Mouse (Mus musculus): Measurements from ENCODE around the gene Cfap69. TPM values are rescaled to one million over a fixed set of nuclear protein-coding genes. Genes with fewer than 3 reads are reported as not detected.
A peak's percentile ranks its signal among the peaks of the same experiment; 100 is the strongest.

The Cfap69 gene
- polyA plus RNA-seq, 1 experiment, result 4.3 TPM

DNA sequence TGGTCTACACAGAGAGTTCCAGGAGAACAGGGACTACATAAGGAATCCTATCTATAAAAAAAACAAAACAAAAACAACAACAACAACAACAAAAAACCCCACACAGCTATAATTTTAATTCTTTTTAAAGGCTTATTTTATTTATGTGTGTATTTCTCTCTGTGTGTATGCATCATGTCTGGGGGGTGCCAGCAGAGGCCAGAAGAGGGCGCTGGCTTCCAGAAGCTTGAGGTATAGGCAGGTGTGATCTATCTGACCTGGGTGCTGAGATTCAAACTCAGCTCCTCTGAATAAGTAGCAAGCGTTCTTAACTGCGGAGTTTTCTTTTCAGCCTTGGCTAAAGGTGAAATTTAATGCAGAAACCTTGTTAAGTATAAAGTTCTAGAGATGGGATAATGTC lies 76.4 kb downstream of the Cfap69 start:
- no peak overlapping the region for H3K4me3 ChIP-seq (ENCODE audit: insufficient read depth, poor library complexity, severe bottlenecking)
- TF ChIP-seq MAX (IDR thresholded peaks at IDR 0.05) (no peak), MYOG (IDR thresholded peaks at IDR 0.05; ENCODE audit: control insufficient read depth, extremely low read depth, insufficient read length) (no peak), MYOD1 (IDR thresholded peaks at IDR 0.05; ENCODE audit: control insufficient read depth, insufficient read length, low read depth) (no peak), CEBPB (IDR thresholded peaks at IDR 0.05; ENCODE audit: low read depth) (no peak), FOSL1 (IDR thresholded peaks at IDR 0.05; ENCODE audit: insufficient read depth, low read length, poor library complexity, severe bottlenecking) (no peak), CTCF (IDR thresholded peaks at IDR 0.05; ENCODE audit: control insufficient read depth, insufficient read depth, insufficient read length) (no peak), USF1 (IDR thresholded peaks at IDR 0.05; ENCODE audit: low read depth) (no peak)
- no peaks in the 10 kb centered on the region for H3K79me3 ChIP-seq (ENCODE audit: low read depth)
- peaks cover 8% of the 10 kb centered on the region for H3K36me3 ChIP-seq (ENCODE audit: control insufficient read depth, insufficient read depth)
- H3ac ChIP-seq (ENCODE audit: control insufficient read depth, insufficient read length, low read depth), result no peak overlapping the region
- H3K27me3 ChIP-seq (ENCODE audit: control insufficient read depth, insufficient read depth, insufficient read length), result no peaks in the 10 kb centered on the region
- no peaks in the 10 kb centered on the region for H3K79me2 ChIP-seq (ENCODE audit: control insufficient read depth, insufficient read depth)

DNA sequence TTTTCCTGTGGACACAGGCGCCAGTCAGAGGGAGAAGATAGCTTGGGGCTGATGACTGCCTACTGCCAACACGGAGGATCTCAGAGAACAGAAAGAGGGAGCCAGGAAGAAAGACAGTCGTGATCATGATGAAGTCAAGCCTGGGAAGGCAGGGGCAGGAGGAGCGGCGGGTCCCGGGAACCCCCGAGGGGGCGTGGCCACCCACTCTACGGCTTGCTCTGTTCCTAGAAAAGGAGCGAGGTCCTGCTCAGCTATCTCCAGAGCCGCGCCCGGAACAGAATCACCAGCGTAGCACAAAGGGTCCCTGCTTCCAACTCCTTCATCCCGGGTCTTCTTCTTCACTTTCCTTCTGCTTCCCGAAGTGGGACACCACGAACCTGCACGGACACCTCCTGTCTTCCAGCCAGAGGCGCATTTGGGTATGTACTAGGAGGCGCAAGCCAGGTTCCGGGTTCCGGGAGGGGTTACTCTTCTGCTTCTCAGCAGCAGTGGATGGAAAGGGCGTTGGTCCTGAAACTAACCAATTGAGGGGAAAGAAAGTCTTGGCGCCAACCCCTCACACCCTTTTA lies 90.2 kb downstream of the Cfap69 start, which contains the start of gene Gm8773:
Gene Gm8773 (plus strand): TSS at position 51 of the 569 bp plus-strand sequence.
- Histone ChIP-seq H3ac (ENCODE audit: control insufficient read depth, insufficient read length, low read depth) (peak within 1 kb of the TSS; percentile 60), H3K27me3 (ENCODE audit: control insufficient read depth, insufficient read depth, insufficient read length) (no peaks in the 10 kb centered on the region), H3K4me3 (ENCODE audit: insufficient read depth, poor library complexity, severe bottlenecking) (peak within 1 kb of the TSS; percentile 41), H3K36me3 (ENCODE audit: control insufficient read depth, insufficient read depth) (no peaks in the 10 kb centered on the region), H3K79me2 (ENCODE audit: control insufficient read depth, insufficient read depth) (no peaks in the 10 kb centered on the region), H3K79me3 (ENCODE audit: low read depth) (no peaks in the 10 kb centered on the region)
- no peak for TF ChIP-seq CTCF (IDR thresholded peaks at IDR 0.05; ENCODE audit: control insufficient read depth, insufficient read depth, insufficient read length)
- no peak for TF ChIP-seq USF1 (IDR thresholded peaks at IDR 0.05; ENCODE audit: low read depth)
- TF ChIP-seq MAX (IDR thresholded peaks at IDR 0.05), result no peak
- TF ChIP-seq MYOD1 (IDR thresholded peaks at IDR 0.05; ENCODE audit: control insufficient read depth, insufficient read length, low read depth), result no peak
- TF ChIP-seq CEBPB (IDR thresholded peaks at IDR 0.05; ENCODE audit: low read depth), result no peak
- TF ChIP-seq FOSL1 (IDR thresholded peaks at IDR 0.05; ENCODE audit: insufficient read depth, low read length, poor library complexity, severe bottlenecking), result no peak
- no peak for TF ChIP-seq MYOG (IDR thresholded peaks at IDR 0.05; ENCODE audit: control insufficient read depth, extremely low read depth, insufficient read length)

DNA sequence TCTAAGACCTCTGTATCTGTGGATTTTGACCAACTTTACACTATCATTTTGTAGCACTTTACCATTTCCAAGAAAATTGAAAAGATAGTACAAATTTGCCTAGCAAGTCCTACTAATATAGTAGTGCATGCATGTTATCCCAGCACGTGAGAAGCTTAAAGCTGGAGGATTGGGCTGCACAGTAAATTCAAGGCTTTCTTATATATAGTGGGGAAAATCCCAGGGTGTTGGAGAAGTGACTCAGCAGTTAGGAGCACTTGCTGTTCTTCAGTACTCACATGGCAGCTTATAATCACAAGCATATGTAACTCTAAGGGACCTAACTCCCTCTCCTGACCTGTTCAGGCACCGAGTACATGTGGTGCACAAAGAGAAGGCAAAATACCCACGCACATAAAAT lies 101.6 kb downstream of the Cfap69 start:
- Histone ChIP-seq H3K36me3 (ENCODE audit: control insufficient read depth, insufficient read depth) (no peaks in the 10 kb centered on the region), H3K79me2 (ENCODE audit: control insufficient read depth, insufficient read depth) (peaks cover 19% of the 10 kb centered on the region), H3K27me3 (ENCODE audit: control insufficient read depth, insufficient read depth, insufficient read length) (no peaks in the 10 kb centered on the region), H3ac (ENCODE audit: control insufficient read depth, insufficient read length, low read depth) (no peak overlapping the region), H3K4me3 (ENCODE audit: insufficient read depth, poor library complexity, severe bottlenecking) (no peak overlapping the region), H3K79me3 (ENCODE audit: low read depth) (peaks cover 16% of the 10 kb centered on the region)
- TF ChIP-seq MYOD1 (IDR thresholded peaks at IDR 0.05; ENCODE audit: control insufficient read depth, insufficient read length, low read depth) (no peak), CTCF (IDR thresholded peaks at IDR 0.05; ENCODE audit: control insufficient read depth, insufficient read depth, insufficient read length) (no peak), USF1 (IDR thresholded peaks at IDR 0.05; ENCODE audit: low read depth) (no peak), MAX (IDR thresholded peaks at IDR 0.05) (no peak), FOSL1 (IDR thresholded peaks at IDR 0.05; ENCODE audit: insufficient read depth, low read length, poor library complexity, severe bottlenecking) (no peak), CEBPB (IDR thresholded peaks at IDR 0.05; ENCODE audit: low read depth) (no peak), MYOG (IDR thresholded peaks at IDR 0.05; ENCODE audit: control insufficient read depth, extremely low read depth, insufficient read length) (no peak)

DNA sequence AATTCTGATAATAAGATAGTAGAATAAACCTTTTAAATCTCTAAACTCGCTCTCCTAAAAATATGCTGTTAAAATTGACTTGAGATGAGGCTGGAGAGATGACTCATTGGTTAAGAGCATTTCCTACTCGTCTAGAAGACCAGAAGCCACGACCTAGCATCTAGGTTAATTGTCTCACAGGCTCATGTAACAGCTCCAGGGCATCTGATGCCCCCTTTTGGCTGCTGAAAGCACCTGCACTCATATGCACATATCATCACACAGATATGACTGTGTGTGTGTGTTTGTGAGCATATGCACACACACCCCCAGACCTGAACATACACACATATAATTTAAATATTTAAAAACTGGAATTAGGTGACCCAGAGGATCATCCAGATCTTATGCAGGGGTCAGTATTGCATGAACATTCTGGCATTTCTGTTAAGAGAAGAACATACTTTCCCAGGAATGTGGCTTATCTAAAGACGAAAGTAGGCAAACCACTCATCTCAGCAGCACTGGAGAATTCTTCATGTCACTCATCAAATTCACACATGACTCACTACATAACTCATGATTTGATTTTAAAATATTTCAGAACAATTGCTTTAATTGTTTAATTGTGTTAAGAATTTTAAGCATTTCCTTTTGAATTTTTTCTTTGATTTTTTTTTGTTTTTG lies 102.9 kb downstream of the Cfap69 start:
- no peaks in the 10 kb centered on the region for H3K27me3 ChIP-seq (ENCODE audit: control insufficient read depth, insufficient read depth, insufficient read length)
- TF ChIP-seq MYOD1 (IDR thresholded peaks at IDR 0.05; ENCODE audit: control insufficient read depth, insufficient read length, low read depth) (no peak), MAX (IDR thresholded peaks at IDR 0.05) (no peak), MYOG (IDR thresholded peaks at IDR 0.05; ENCODE audit: control insufficient read depth, extremely low read depth, insufficient read length) (no peak), FOSL1 (IDR thresholded peaks at IDR 0.05; ENCODE audit: insufficient read depth, low read length, poor library complexity, severe bottlenecking) (no peak), CTCF (IDR thresholded peaks at IDR 0.05; ENCODE audit: control insufficient read depth, insufficient read depth, insufficient read length) (no peak), USF1 (IDR thresholded peaks at IDR 0.05; ENCODE audit: low read depth) (no peak), CEBPB (IDR thresholded peaks at IDR 0.05; ENCODE audit: low read depth) (no peak)
- H3ac ChIP-seq (ENCODE audit: control insufficient read depth, insufficient read length, low read depth), result no peak overlapping the region
- H3K4me3 ChIP-seq (ENCODE audit: insufficient read depth, poor library complexity, severe bottlenecking), result no peak overlapping the region
- H3K36me3 ChIP-seq (ENCODE audit: control insufficient read depth, insufficient read depth), result no peaks in the 10 kb centered on the region
- peaks cover 19% of the 10 kb centered on the region for H3K79me3 ChIP-seq (ENCODE audit: low read depth)
- peaks cover 22% of the 10 kb centered on the region for H3K79me2 ChIP-seq (ENCODE audit: control insufficient read depth, insufficient read depth)

DNA sequence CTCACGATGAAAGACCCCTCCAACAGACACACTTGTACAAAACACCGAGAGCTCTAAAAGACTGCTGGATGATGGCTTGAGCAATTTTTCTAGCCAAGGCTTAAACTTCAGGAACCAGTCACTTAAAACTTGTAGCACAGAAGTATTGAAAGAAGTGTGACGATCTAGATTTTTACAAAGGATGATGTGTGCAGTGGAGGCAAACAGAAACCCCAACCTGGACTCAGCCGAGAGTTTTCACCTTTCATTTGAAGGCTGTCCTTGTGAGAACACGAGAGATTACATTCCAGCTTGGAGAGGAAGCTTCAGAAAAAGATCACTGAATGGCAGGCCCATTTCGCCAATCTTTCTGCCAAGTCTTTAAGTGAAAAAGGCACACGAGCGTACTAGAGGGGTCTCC lies 104.2 kb downstream of the Cfap69 start:
- H3K27me3 ChIP-seq (ENCODE audit: control insufficient read depth, insufficient read depth, insufficient read length), result no peaks in the 10 kb centered on the region

More for the DNA sequence above, 104.2 kb downstream of the Cfap69 start:
- H3K36me3 ChIP-seq (ENCODE audit: control insufficient read depth, insufficient read depth), result peaks cover 9% of the 10 kb centered on the region
- H3K79me2 ChIP-seq (ENCODE audit: control insufficient read depth, insufficient read depth), result peaks cover 22% of the 10 kb centered on the region
- H3K79me3 ChIP-seq (ENCODE audit: low read depth), result peaks cover 19% of the 10 kb centered on the region
- H3ac ChIP-seq (ENCODE audit: control insufficient read depth, insufficient read length, low read depth), result no peak overlapping the region
- no peak for TF ChIP-seq MYOG (IDR thresholded peaks at IDR 0.05; ENCODE audit: control insufficient read depth, extremely low read depth, insufficient read length)
- no peak for TF ChIP-seq USF1 (IDR thresholded peaks at IDR 0.05; ENCODE audit: low read depth)
- no peak for TF ChIP-seq MYOD1 (IDR thresholded peaks at IDR 0.05; ENCODE audit: control insufficient read depth, insufficient read length, low read depth)
- TF ChIP-seq CTCF (IDR thresholded peaks at IDR 0.05; ENCODE audit: control insufficient read depth, insufficient read depth, insufficient read length), result no peak
- no peak for TF ChIP-seq FOSL1 (IDR thresholded peaks at IDR 0.05; ENCODE audit: insufficient read depth, low read length, poor library complexity, severe bottlenecking)
- TF ChIP-seq CEBPB (IDR thresholded peaks at IDR 0.05; ENCODE audit: low read depth), result no peak
- TF ChIP-seq MAX (IDR thresholded peaks at IDR 0.05), result no peak
- peak overlapping the region; percentile 65 for H3K4me3 ChIP-seq (ENCODE audit: insufficient read depth, poor library complexity, severe bottlenecking)
